Mouse (Mus musculus): ENCODE data around the gene 5830473C10Rik. TPM values are rescaled to one million over a fixed set of nuclear protein-coding genes. Genes with fewer than 3 reads are reported as not detected.

5830473C10Rik gene
- polyA plus RNA-seq (2012; rRNA removed): 0.06 TPM in 1 of 2 replicates, not detected in the other

DNA sequence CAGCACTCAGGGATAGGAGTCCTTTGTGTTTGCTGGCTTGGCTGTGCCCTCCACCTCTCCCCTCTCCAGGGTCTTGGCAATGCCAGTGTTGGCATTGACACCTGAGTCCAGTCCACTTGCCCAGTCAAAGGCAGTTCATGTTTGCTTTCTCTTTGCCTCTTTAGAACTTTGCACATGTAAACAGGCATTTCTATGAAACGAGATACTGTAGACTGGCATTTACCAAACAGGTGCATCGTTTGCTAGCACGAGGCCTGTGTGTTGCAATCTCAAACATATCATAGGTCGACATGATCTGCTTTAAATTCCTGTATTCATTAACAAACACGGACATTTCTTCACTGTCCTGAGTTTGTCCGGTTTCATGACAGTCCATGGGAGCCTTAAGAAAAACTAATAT, at the start of gene 5830473C10Rik:
Gene 5830473C10Rik (plus strand): TSS at position 365 of the 400 bp plus-strand sequence.

DNA sequence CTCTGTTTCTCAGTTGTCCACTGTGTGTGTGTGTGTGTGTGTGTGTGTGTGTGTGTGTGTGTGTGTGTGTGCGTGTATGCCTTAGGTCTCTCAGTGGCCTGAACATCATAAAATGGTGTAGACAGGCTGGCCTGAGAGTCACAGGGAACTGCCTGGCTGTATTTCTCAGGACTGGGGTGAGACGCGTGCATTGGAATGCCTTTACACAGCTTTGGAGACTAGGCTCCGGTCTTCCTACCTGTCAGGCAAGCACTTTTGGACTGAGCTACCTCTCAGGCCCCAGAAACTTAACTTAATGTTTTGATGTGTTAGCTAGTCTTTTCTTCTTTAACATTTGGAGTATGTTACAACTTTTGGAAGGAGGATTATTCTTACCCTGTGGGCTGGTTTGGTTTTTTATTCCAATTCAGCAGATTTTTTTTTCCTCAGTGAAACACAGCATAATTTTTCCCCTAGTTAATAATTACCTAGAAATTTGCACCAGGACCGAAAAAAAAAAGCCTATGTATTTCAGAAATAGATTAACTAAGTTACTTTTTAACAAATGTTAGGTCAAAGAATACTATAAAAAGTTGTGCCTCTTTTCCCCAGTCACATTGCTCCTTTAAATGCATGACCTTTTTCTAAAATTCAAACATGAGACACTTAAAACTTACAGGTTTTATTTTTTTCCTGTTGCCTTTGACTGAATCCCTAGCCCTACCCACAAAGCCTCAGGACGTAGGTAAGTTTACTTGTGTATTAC, 42.4 kb upstream of the 5830473C10Rik start, which contains the start of gene Afm:
Gene Afm (plus strand): TSS at position 577 of the 745 bp plus-strand sequence.

DNA sequence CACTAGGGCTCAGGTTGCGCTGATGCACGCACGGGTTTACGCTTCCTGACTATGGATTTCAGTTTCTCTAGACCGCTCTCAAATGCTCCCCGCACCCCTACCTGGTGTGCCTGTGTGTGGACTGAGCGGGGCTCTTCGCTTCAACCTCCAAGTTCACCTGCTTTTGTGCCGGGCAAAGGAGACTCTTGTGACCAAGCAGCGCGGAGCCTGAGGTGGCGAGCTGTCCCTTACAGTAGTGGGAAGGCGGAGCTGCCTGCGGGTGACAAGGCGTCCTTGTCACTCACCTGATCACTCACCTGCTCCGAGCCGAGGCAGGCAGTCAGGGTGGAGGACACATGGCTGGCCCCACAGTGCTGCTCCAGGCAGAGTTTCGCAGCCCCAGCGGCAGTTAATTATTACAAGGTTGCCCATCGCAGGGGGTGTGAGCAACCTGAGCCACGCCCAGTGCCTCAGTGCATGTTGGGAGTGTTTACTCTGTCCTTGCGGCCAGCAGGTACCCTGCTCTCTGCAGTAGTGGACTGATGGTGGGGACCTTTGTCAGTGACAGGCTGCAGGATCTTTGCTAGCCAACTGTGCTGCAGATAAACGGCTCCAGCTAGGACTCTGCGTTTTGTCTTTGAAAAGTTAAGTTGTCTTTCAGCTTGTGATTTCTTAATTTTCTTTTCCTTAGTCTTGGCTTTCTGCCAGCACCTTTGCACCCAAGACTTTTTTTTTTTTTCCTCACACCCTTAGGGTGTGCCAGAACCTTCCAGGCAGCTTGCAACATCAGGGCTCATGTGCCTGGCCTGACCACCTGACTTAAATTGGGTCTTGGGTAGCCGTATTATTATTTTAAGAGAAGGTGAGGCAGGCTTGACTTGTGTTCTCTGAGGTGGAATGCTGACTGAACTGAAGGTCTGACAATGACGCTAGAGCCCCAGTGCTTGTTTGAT, 79.6 kb downstream of the 5830473C10Rik start, which contains the start of gene Rassf6:
Gene Rassf6 (minus strand): TSS at position 372 of the 932 bp plus-strand sequence.

Other genes with a start within 250 kb of the 5830473C10Rik start
- 3.1 and 5.4 TPM in 2 replicates for gene Ankrd17, start 194.5 kb upstream of the 5830473C10Rik start, polyA plus RNA-seq (2012; rRNA removed)
- gene Gm9958, start 193.9 kb upstream of the 5830473C10Rik start, polyA plus RNA-seq (2012; rRNA removed): 0.25 and 0.61 TPM in 2 replicates
- 0.09 and 0.67 TPM in 2 replicates for gene Alb, start 100.2 kb upstream of the 5830473C10Rik start, polyA plus RNA-seq (2012; rRNA removed)
- gene Afp, start 70.4 kb upstream of the 5830473C10Rik start, polyA plus RNA-seq (2012; rRNA removed): 0.03 and 0.56 TPM in 2 replicates
- 0.02 and 0.09 TPM in 2 replicates for gene Afm, start 42.2 kb upstream of the 5830473C10Rik start, polyA plus RNA-seq (2012; rRNA removed)
- gene Rassf6, start 79.5 kb downstream of the 5830473C10Rik start, polyA plus RNA-seq (2012; rRNA removed): 0.52 and 1.2 TPM in 2 replicates
- gene Cxcl5, start 198.3 kb downstream of the 5830473C10Rik start, polyA plus RNA-seq (2012; rRNA removed): 0.31 and 0.42 TPM in 2 replicates
- gene Ppbp, start 207.4 kb downstream of the 5830473C10Rik start, polyA plus RNA-seq (2012; rRNA removed): 1.2 and 1.7 TPM in 2 replicates
- 11.5 and 12.6 TPM in 2 replicates for gene Pf4, start 211.3 kb downstream of the 5830473C10Rik start, polyA plus RNA-seq (2012; rRNA removed)
- 0.15 and 0.44 TPM in 2 replicates for gene Cxcl3, start 225.0 kb downstream of the 5830473C10Rik start, polyA plus RNA-seq (2012; rRNA removed)
- gene Cxcl15, start 233.4 kb downstream of the 5830473C10Rik start, polyA plus RNA-seq (2012; rRNA removed): 0.05 TPM in 1 of 2 replicates, not detected in the other

Measured in stomach, adult 2 months (tissue).